Mouse (Mus musculus) retina, embryonic 14.5 days (tissue): ENCODE measurements around the gene Eif1.
"Not testable (repeated sequence)": the region's sequence is repeated elsewhere in the genome, so short reads cannot be mapped to it uniquely, and the experiment has no call there.

Experiments
- DNase-seq: peaks from one replicate; pipeline ENCODE4 v3.0.0-alpha.2; 2015; ENCODE audit warnings: low spot score

Eif1 gene

DNA sequence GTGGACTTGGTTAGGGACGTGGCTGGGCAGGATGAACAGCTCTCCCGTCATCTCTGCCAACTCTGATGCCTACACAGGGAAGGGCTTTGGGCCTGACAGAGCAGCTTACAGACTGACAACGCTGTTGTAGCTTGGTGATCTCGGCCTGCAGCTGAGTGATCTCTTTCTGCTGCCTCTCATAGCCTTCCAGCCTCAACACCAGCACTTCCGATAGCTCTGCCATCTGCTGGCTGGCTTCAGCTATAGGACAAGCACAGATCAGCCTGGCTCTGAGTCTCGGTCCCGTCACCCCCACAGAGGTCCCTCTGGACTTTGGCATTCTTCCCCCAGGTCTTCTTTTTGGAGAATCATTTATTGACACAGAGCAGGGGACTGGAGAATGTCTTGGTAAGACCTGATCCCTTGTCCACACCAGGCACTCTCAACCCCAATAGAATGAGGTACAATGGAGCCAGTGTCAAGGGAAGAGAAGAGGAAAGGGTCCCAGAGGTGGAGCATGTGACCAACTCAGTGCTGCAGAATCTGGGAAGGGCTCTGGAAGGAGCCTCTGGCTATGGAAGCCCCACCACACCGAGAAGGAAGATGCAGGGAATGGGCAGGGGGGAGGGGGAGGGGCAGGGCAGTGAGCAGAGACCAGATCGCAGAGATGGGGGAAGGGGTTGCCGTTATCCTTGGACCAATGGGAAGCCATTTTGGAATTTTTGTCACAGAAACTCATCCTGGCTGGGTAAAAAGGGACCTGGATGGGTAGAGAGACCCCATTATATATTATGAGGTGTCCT, 32.6 kb downstream of the Eif1 start:
- peak; percentile 58 for DNase-seq

DNA sequence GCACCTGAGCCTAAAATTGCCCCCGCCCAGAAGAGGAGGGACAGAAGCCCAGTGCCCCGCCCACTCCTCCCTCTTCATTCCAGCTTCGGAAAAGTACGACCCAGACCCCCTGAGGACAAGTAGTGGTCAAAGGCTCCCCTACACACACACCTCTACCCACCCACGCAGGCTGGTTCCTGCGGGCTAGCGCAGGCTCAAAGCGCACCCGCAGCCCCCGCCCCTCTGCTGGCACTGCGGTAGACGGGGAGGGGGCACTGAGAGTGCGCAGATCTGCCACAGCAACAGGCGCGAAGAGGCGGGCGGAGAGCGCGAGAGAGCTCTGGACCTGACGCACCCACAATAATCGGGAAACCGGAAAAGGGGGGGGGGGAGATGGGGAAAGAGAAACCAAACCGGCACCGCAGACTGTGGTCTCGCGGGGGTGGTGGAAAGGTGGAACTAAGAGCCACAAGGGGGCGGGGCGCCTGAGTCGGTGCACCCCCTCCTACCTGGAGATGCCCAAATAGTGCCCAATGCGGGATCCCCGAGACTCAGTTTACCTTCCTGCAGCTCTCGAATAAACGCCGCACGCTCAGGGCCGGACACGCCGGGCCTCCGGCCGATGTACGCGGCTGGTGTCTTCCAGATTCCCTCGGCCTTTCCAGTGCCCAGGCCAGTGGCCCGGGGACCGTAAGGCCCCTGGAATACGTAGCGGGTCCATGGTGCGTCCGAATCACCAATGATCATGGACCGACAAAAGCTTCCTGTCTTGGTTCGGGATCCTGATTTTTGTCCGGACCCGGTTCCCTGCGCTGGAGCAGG, 35.7 kb downstream of the Eif1 start:
- peak; percentile 54 for DNase-seq

DNA sequence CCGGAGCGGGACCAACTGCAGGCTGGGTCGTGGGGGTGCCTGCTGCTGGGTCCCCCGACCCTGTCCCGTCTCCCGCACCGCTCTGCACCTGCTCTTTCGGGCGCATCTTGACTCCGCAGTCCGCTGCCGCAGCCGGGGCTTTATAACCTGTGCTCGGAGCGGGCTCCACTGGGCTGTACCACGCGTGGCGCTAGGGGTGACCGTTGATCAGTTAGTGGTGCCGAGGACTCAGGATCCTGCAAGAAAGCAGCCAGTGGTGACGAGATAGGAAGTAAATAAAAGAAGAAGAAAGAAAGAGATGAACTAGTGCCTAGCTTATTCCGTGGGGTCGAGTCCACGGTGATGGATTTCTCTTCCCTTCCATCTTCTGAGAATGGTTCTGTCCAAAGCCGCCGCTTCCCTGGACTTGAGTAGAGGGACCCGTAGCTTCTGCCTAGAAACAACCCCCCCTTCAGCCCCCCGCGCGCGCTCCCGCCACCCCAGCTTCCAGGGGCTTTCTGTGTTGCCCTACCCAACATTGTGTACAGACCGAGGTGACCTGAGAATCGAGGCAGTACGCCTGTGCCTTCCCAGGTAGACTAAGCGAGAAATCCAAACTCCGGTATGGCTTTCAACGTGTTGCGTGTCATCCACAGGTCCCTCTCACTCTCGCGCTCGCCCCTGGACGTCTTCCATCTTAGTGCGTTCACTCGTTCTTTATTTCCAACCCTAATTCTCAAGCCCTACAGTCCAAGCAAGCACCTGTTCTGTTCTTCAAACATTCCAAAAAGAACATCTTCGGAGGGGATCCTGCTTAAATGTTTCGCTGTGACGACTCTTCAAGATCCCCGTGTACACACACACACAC, 36.5 kb downstream of the Eif1 start, which contains the start of gene Hap1:
Gene Hap1, minus strand, starts transcription at position 157 of the 847 bp plus-strand sequence.
- peak; percentile 87 for DNase-seq

DNA sequence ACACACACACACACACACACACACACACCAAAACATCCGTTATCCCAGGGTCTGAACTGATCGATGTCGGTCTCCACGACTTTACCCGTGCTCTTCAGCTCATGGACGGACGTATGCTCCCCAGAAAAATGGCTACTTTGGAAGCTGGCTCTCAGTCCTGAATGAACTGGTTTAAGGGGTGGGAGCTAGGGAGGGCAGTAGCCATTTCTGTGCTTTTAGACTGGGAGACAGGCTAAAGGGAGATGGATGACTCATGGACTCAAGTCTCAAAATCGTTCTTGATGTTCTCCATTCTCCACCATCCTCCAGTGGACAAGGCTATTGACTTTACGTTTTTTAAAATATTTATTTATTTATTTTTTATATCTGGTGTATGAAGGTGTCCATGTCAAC, 37.1 kb downstream of the Eif1 start:
- DNase-seq = peak; percentile 48

DNA sequence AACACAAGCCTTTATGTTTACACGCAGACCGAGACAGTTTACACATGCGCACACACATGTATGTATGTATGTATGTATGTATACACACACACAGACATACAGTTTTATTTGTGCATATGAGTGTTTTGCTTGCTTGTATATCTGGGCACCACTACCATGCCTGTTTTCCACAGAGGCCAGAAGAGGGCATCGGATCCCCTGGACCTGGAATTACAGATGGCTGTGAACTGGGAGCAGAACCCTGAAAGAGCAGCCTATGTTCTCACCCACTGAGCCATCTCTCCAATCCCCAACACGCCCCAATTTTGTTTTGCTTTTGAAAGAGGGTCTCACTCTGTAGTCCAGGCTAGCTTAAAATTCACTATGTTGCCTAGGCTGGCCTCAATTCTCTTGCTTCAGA, 37.7 kb downstream of the Eif1 start:
- DNase-seq = peak; percentile 26

DNA sequence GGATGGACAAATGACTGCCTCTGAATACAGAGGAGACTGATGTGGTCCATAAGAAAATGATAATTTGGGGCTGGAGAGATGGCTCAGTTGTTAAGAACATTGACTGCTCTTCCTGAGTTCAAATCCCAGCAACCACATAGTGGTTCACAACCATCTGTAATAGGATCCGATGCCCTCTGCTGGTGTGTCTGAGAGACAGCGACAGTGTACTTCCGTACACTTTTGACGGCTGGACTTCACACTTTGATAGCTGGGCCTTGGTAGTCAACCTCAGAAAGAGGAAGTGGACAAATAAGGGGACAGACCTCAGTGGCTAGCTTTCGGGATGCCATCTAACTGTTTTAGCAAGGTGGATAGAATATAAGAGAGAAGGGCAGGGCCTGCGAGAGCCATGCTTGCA, 40.5 kb downstream of the Eif1 start:
- no peak for DNase-seq

DNA sequence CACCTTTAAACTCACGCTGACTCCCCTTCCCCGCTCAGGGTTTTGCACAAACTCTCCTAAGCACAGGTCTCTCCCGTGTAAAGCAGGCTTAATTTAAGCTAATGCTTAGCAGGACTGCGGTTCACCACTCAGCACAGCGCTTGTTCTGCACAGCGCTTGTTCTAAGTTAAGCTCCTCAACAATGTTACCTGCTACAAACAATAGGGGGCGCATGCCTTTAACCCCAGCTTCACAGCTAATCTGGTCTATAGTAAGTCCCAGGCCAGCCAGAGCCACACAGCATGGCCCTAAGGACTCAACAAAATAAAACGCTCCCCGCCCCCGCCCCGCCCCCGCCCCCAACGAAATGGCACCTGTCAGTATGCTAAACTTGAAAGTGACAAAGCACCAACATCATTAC, 41.4 kb downstream of the Eif1 start:
- not testable (repeated sequence) for DNase-seq

DNA sequence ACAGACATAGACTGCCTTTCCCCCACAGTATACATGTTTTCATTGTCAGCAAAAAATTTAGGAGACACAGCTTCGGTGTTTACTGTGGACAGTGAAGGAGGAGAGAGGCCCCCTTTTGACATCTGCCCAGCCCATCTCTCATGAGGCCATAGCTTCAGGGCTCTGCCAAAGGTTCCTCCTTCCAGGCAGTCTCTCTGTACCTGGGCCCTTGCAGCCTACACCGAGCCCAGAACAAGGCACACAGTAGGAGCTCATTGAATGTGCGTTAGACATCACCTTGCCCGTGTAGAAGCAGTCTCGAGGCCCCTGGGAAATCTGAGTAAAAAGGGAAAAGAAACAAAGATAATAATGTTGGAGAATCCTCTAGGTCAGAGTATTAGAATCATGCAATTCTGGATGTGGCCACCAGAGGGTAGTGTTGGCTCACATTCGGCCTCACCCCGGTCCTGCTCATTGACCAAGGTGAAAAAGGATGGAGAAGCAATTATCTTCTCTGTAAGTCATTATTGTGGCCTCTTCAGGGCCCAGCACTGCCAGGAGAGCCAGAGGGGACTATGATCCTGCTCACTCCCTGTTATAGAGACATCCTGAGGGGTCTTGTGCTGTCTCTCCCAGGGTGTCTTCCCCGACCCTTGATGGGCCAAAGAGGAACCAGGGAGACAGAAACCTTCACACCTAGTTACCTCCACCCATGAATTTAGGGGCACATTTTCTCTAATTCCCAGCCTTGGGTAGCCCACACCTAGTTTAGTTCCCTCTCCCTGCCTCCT, 42.7 kb downstream of the Eif1 start:
- DNase-seq = peak; percentile 90

DNA sequence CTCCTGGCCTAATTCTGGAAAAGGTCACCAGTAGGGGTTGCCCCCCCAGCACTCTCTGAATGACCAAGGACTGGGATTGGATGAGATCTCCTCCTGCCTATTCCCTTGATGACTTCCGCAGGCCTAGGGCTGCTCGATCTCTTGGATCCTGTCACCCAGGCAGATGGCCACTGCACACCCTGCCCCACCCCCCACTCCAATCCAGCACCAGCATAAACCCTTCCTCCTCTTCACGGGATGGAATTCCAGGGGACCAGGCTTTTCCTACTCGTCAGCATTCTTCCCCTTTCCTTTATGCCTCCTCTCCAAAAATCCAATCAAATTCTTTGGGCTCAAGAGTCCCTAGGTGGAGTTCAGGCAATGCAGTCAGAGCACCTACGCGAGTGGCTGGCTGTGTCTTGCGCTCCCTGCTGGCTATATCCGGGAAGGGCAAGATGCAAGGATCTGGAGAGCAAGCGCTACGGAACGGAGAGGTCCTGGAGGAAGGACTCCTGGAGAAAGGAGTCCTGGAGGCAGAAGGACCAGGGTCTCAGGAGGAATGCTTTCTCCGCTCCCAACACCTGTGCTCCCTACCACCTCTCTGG, 43.4 kb downstream of the Eif1 start:
- peak; percentile 78 for DNase-seq

DNA sequence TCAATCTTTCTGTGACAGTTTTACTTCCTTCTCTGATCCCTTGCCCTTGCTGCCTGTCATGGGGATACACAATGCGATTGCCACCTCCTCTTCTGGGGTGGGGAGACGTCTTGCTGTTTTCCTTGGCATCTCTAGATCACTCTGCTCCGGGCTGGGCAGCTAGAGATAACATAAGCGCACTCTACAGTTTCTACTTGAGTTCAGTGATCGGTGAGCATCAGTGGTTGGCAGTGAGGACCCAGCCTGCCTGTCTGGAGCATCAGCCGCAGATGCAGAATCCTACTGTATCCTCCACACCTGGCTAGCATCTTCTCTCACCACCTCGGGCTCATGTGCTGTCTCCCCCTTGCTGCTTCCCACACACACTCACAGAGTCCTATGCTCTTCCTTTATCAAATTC, 49.5 kb downstream of the Eif1 start:
- DNase-seq = no peak

DNA sequence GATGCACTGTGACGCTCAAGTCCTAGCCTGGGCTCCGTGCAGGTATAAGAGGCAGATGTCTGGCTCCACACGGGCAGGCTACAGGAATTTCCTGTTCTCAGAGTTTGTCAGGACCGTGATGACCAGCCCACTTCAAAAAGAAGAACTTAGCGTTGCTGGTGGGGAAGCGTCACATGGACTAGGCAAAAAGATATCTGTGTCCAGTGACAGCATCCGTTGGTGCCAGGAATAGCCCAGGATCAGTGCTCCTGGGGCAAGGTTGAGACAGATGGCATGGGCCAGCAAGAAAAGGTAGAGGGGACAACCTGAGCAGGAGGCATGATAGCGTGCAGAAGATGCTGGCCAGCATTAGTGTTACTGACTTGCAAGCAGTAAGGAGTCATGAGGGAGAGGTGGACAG, 50.1 kb downstream of the Eif1 start:
- DNase-seq = no peak
